Mouse (Mus musculus) hindbrain, embryonic 12.5 days (tissue): ENCODE measurements around the gene Prickle4. TPM values are rescaled to one million over a fixed set of nuclear protein-coding genes. Genes with fewer than 3 reads are reported as not detected.

Experiments
- ATAC-seq: fragments of 200-750 bp; cut with Nextera tagmentation; 2 replicates; pipeline ENCODE4 v1.8.0; 2017; ENCODE audit warnings: moderate TSS enrichment; ENCODE audit not compliant: low FRiP score
- H3K27ac ChIP-seq: fragments of 300-500 bp; sonication (generic); 2 replicates; pipeline ENCODE4 v1.5.1; 2016; ENCODE audit warnings: mild to moderate bottlenecking
- H3K27me3 ChIP-seq: fragments of 300-500 bp; sonication (generic); 2 replicates; pipeline ENCODE4 v1.6.1; 2016; ENCODE audit warnings: mild to moderate bottlenecking
- H3K36me3 ChIP-seq: fragments of 300-500 bp; sonication (generic); 2 replicates; pipeline ENCODE4 v1.6.1; 2016; ENCODE audit warnings: mild to moderate bottlenecking
- H3K4me1 ChIP-seq: fragments of 300-500 bp; sonication (generic); 2 replicates; pipeline ENCODE4 v1.6.1; 2016
- H3K4me2 ChIP-seq: fragments of 300-500 bp; sonication (generic); replicated peaks from 2 replicates; pipeline ENCODE4 v1.6.1; 2016; ENCODE audit warnings: mild to moderate bottlenecking
- H3K4me3 ChIP-seq: fragments of 300-500 bp; sonication (generic); 2 replicates; pipeline ENCODE4 v1.5.1; 2016; ENCODE audit warnings: mild to moderate bottlenecking
- H3K9ac ChIP-seq: fragments of 300-500 bp; sonication (generic); 2 replicates; pipeline ENCODE4 v1.6.1; 2016; ENCODE audit warnings: mild to moderate bottlenecking, moderate library complexity
- H3K9me3 ChIP-seq: fragments of 300-500 bp; sonication (generic); replicated peaks from 2 replicates; pipeline ENCODE4 v1.6.1; 2016; ENCODE audit warnings: mild to moderate bottlenecking
- WGBS: fragments of 180-500 bp; shearing (Covaris S2); methylation state at CpG from one replicate; pipeline ENCODE4 v1.1.7; 2016; 5-methylcytosine and 5-hydroxymethylcytosine counted together
- polyA plus RNA-seq: library from polyadenylated mRNA; unstranded; fragments of >200 nt; fragmentation: Nextera tagmentation; extraction: Ambion mirVana; gene quantifications from 2 replicates; pipeline ENCODE4 v1.2.1, GENCODE M21; 2016

Prickle4 gene
- polyA plus RNA-seq, 1 experiment from 2014 or later, result 0.63 TPM

GRCm38 (mm10) chr17:47730633-47731575 is 36.4 kb upstream of the Prickle4 start:
- Histone ChIP-seq H3K36me3 (no peaks in the 10 kb centered on the region), H3K9me3 (no peaks in the 10 kb centered on the region), H3K4me1 (no peaks in the 10 kb centered on the region), H3K4me2 (no peak overlapping the region), H3K9ac (no peak overlapping the region), H3K4me3 (no peak overlapping the region), H3K27ac (no peak overlapping the region), H3K27me3 (peaks cover 3% of the 10 kb centered on the region; the same call in 1 of the 2 replicates)
- no peak for ATAC-seq
- 50% methylated on average over 24 of the region's 24 CpGs for WGBS

DNA sequence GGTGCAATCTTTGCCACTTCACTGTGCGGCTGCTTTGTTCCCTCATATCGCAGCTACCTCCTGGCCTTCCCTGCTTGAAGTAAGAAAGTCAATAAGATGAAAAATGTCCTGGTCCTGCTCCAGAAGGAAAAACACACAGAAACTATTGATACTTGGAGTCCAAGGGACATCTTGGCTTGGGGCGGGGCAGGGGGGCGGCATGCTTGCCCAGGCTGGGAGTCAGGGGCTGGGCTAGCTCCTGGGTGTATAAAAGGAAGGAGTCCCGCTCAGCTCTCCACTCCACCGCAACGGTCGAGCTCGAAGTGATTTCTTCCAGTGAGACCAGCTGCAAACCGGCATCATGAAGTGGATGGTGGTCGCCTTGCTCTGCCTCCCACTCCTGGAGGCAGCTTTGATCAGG is 32.0 kb upstream of the Prickle4 start, which contains the start of gene Pgc:
Gene Pgc (plus strand): TSS at position 277 of the 400 bp plus-strand sequence.
- Histone ChIP-seq H3K4me2 (no peak within 1 kb of the TSS), H3K27ac (no peak within 1 kb of the TSS), H3K27me3 (no peaks in the 10 kb centered on the region; the same call in 1 of the 2 replicates), H3K9ac (no peak within 1 kb of the TSS), H3K4me3 (no peak within 1 kb of the TSS), H3K9me3 (no peaks in the 10 kb centered on the region), H3K36me3 (no peaks in the 10 kb centered on the region), H3K4me1 (no peaks in the 10 kb centered on the region)
- ATAC-seq, result no peak
- WGBS, result 77% methylated on average over 11 of the region's 11 CpGs

GRCm38 (mm10) chr17:47721183-47721582 is 26.6 kb upstream of the Prickle4 start:
- no peaks in the 10 kb centered on the region for H3K4me1 ChIP-seq
- 90% methylated on average over 4 of the region's 4 CpGs for WGBS
- H3K4me2 ChIP-seq, result no peak overlapping the region
- no peaks in the 10 kb centered on the region for H3K36me3 ChIP-seq
- 0 out of 2 replicates have a peak, but pooled peaks cover 3% of the 10 kb centered on the region for H3K27me3 ChIP-seq
- ATAC-seq, result no peak
- no peak overlapping the region for H3K9ac ChIP-seq
- H3K27ac ChIP-seq, result no peak overlapping the region
- H3K9me3 ChIP-seq, result no peaks in the 10 kb centered on the region
- no peak overlapping the region for H3K4me3 ChIP-seq

DNA sequence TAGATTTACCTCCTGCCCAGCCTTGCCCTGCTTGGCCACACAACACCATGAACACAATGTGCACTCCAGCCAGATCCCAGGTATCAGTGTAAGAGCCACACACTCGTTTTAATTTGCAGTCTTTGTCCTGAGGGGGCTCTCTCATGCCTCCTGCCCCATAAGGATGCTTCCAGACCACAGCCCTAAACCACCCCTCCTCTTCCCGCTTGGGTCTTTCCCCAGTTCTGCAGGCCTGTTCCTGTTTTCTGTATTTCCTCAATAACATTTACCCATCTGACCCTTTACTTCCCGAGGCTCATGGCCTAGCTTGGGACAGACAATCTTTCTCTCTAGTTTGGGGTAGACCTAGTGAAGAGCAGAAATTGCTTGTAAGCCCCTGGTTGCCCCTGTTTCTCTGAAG is 20.5 kb upstream of the Prickle4 start:
- WGBS, result 55% methylated on average over 3 of the region's 3 CpGs
- 0 out of 2 replicates have a peak, but pooled peaks cover 3% of the 10 kb centered on the region for H3K27me3 ChIP-seq
- ATAC-seq, result no peak
- H3K9ac ChIP-seq, result no peak overlapping the region
- H3K4me2 ChIP-seq, result no peak overlapping the region
- no peak overlapping the region for H3K4me3 ChIP-seq
- H3K27ac ChIP-seq, result no peak overlapping the region
- H3K36me3 ChIP-seq, result no peaks in the 10 kb centered on the region
- H3K9me3 ChIP-seq, result no peaks in the 10 kb centered on the region
- H3K4me1 ChIP-seq, result 0 out of 2 replicates have a peak, but pooled peaks cover 2% of the 10 kb centered on the region

DNA sequence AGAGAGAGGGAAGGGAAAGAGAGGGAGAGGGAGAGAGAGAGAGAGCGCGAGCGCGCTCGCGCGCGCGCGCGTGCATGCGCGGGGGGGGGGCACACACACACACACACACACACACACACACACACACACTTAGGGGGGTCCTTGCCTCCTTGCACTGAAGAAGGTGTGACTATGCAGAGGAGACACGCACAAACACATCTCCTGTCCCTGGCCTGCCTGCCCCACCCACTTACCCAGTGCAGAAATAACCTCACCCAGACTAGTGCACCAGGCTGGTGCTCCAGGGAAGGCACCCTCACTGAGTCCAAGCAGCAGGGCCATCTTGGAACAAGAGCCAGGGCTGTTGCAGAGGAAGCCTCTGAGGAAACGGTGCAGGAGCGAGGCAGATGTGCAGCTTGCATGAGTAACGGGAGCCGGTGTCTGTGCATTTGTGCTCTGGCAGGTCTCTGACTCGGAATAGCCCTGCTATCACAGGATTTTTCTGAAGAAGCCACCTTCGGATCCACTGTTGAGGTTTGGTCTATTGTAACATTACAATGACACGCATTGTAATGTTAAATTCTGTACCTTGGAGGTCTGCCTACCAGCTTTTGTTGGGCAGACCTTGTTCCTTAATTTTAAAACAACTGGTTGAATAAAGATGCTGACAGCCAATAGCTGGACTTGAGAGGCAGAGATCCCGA is 18.5 kb upstream of the Prickle4 start:
- no peak overlapping the region for H3K4me2 ChIP-seq
- no peaks in the 10 kb centered on the region for H3K9me3 ChIP-seq
- H3K27ac ChIP-seq, result no peak overlapping the region
- no peak overlapping the region for H3K9ac ChIP-seq
- H3K27me3 ChIP-seq, result 0 out of 2 replicates have a peak, but pooled peaks cover 1% of the 10 kb centered on the region
- 0 out of 2 replicates have a peak, but pooled peaks cover 2% of the 10 kb centered on the region for H3K4me1 ChIP-seq
- WGBS, result 44% methylated on average over 15 of the region's 22 CpGs
- no peak overlapping the region for H3K4me3 ChIP-seq
- no peaks in the 10 kb centered on the region for H3K36me3 ChIP-seq
- no peak for ATAC-seq

DNA sequence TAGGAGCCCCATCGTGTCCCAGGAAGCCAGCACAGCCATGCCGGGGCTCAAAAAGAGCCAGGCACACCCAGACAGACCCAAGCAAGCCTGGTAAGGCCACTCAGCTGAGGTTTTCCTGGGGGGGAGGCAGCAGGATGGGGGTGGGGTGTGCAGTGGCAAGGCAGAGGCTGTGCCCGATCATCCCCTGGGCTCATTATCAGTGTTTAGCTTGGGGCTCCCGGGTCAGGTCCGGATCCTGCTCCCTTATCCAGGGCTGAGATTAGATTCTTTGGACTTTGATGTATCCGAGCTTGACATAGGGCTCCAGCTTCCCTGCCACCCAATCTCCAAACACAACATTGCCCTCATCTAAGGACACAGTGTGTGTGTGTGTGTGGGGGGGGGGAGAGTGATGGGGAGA is 17.3 kb upstream of the Prickle4 start:
- no peaks in the 10 kb centered on the region for H3K9me3 ChIP-seq
- H3K27ac ChIP-seq, result no peak overlapping the region
- H3K4me2 ChIP-seq, result no peak overlapping the region
- H3K27me3 ChIP-seq, result no peaks in the 10 kb centered on the region
- H3K4me3 ChIP-seq, result no peak overlapping the region
- no peak for ATAC-seq
- H3K36me3 ChIP-seq, result no peaks in the 10 kb centered on the region
- H3K4me1 ChIP-seq, result 0 out of 2 replicates have a peak, but pooled peaks cover 2% of the 10 kb centered on the region
- WGBS, result 59% methylated on average over 6 of the region's 6 CpGs
- H3K9ac ChIP-seq, result no peak overlapping the region

DNA sequence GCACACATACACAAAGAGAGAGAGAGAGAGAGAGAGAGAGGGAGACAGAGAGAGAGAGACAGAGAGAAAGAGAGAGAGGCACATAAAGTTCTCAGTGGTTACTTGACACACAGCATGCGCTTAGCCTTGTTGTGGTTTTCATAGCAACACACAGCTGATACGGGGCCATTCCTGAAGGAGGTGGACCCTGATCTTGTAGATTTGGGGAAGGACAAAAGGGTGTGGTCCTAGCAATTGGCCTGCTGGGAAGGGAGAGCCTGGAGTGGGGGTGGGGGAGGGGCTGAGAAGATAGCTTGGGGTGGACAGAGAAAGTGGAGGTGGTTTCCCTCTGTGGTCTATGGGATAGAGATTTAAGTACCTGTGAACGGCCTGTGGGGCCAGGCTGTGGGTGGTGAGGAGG is 15.5 kb upstream of the Prickle4 start:
- Histone ChIP-seq H3K4me2 (no peak overlapping the region), H3K9me3 (no peaks in the 10 kb centered on the region), H3K4me1 (0 out of 2 replicates have a peak, but pooled peaks cover 2% of the 10 kb centered on the region), H3K4me3 (no peak overlapping the region), H3K27me3 (no peaks in the 10 kb centered on the region), H3K36me3 (no peaks in the 10 kb centered on the region), H3K9ac (no peak overlapping the region), H3K27ac (no peak overlapping the region)
- 70% methylated on average over 3 of the region's 3 CpGs for WGBS
- ATAC-seq, result no peak

- 66% methylated on average over 4 of the region's 4 CpGs for WGBS
- H3K9ac ChIP-seq, result no peak overlapping the region
- H3K4me1 ChIP-seq, result 0 out of 2 replicates have a peak, but pooled peaks cover 2% of the 10 kb centered on the region
- H3K27ac ChIP-seq, result no peak overlapping the region
- H3K9me3 ChIP-seq, result no peaks in the 10 kb centered on the region
- H3K4me3 ChIP-seq, result no peak overlapping the region
- no peaks in the 10 kb centered on the region for H3K36me3 ChIP-seq
- no peak for ATAC-seq
- H3K27me3 ChIP-seq, result no peaks in the 10 kb centered on the region
- H3K4me2 ChIP-seq, result no peak overlapping the region
Observed at GRCm38 (mm10) chr17:47708972-47709371, 14.4 kb upstream of the Prickle4 start.

DNA sequence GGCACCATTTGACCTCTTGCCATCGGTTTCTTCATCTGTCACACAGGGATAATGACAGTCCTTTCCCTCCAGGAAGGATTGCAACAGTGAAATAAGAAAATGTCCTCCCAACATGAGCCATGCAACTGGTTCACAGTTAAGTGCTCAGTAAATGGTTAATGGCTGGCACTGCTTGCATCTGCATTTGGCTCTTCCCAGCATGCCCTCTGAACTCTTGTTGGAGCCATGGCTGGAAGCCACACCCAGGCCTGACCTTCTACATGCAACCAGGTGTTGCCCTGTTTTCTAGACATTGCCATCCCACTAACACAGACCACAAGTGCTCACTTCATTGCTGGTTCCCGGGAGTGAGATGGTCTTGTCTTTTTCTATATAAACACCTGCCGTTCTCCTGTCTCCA is 13.4 kb upstream of the Prickle4 start:
- no peak for ATAC-seq
- H3K9me3 ChIP-seq, result no peaks in the 10 kb centered on the region
- H3K4me1 ChIP-seq, result 0 out of 2 replicates have a peak, but pooled peaks cover 2% of the 10 kb centered on the region
- 0 out of 2 replicates have a peak, but pooled peaks cover 9% of the 10 kb centered on the region for H3K36me3 ChIP-seq
- H3K4me3 ChIP-seq, result no peak overlapping the region
- no peak overlapping the region for H3K27ac ChIP-seq
- no peak overlapping the region for H3K4me2 ChIP-seq
- 83% methylated on average over 3 of the region's 3 CpGs for WGBS
- peaks cover 9% of the 10 kb centered on the region for H3K27me3 ChIP-seq
- no peak overlapping the region for H3K9ac ChIP-seq

- Histone ChIP-seq H3K4me2 (no peak overlapping the region), H3K27ac (no peak overlapping the region), H3K27me3 (peaks cover 22% of the 10 kb centered on the region), H3K9ac (no peak overlapping the region), H3K9me3 (no peaks in the 10 kb centered on the region), H3K36me3 (peaks cover 20% of the 10 kb centered on the region; the same call in 1 of the 2 replicates), H3K4me1 (no peaks in the 10 kb centered on the region), H3K4me3 (no peak overlapping the region)
- ATAC-seq, result no peak
- 65% methylated on average over 1 of the region's 1 CpGs for WGBS
Observed at GRCm38 (mm10) chr17:47706196-47706595, 11.7 kb upstream of the Prickle4 start.

- H3K9ac ChIP-seq, result no peak overlapping the region
- no peak for ATAC-seq
- no peak overlapping the region for H3K4me3 ChIP-seq
- no peaks in the 10 kb centered on the region for H3K9me3 ChIP-seq
- peaks cover 32% of the 10 kb centered on the region for H3K36me3 ChIP-seq
- WGBS, result 79% methylated on average over 4 of the region's 4 CpGs
- no peak overlapping the region for H3K4me2 ChIP-seq
- peaks cover 22% of the 10 kb centered on the region for H3K27me3 ChIP-seq
- H3K27ac ChIP-seq, result no peak overlapping the region
- no peaks in the 10 kb centered on the region for H3K4me1 ChIP-seq
Observed at GRCm38 (mm10) chr17:47704692-47705091, 10.2 kb upstream of the Prickle4 start.

GRCm38 (mm10) chr17:47703556-47703955 is 9.0 kb upstream of the Prickle4 start:
- H3K4me2 ChIP-seq, result no peak overlapping the region
- no peaks in the 10 kb centered on the region for H3K4me1 ChIP-seq
- no peak overlapping the region for H3K4me3 ChIP-seq
- peaks cover 22% of the 10 kb centered on the region for H3K27me3 ChIP-seq
- no peak for ATAC-seq
- peaks cover 41% of the 10 kb centered on the region for H3K36me3 ChIP-seq
- H3K27ac ChIP-seq, result no peak overlapping the region
- WGBS, result 29% methylated on average over 20 of the region's 20 CpGs
- no peak overlapping the region for H3K9ac ChIP-seq
- H3K9me3 ChIP-seq, result no peaks in the 10 kb centered on the region
